Mouse (Mus musculus) cerebellum, adult 18-20 months (tissue): ENCODE results near the gene Prss48.

ENCODE experiments used
- DNase-seq, 2 experiments: peaks; one replicate each; pipeline ENCODE4 v3.0.0; 2021

Prss48 gene

GRCm38 (mm10) chr3:86002423-86002822 lies at the start of gene Prss48:
Gene Prss48, minus strand, starts transcription at chr3:86002491.
- DNase-seq: peak in 1 of 2 experiments; percentile 6

- DNase-seq: no peak
Measured at GRCm38 (mm10) chr3:86049041-86049440, 46.8 kb upstream of the Prss48 start.

- no peak for DNase-seq
Measured at GRCm38 (mm10) chr3:86047686-86048408, 45.6 kb upstream of the Prss48 start.

GRCm38 (mm10) chr3:86040286-86041201 lies 38.3 kb upstream of the Prss48 start:
- DNase-seq: no peak

- DNase-seq: no peak
Measured at GRCm38 (mm10) chr3:86038648-86039047, 36.4 kb upstream of the Prss48 start.

- no peak for DNase-seq
Measured at GRCm38 (mm10) chr3:86037926-86038484, 35.7 kb upstream of the Prss48 start.

GRCm38 (mm10) chr3:86033455-86034090 lies 31.3 kb upstream of the Prss48 start:
- no peak for DNase-seq

- DNase-seq: peak; percentile 32 to 49
Measured at GRCm38 (mm10) chr3:86030566-86030965, 28.3 kb upstream of the Prss48 start.

- no peak for DNase-seq
Measured at GRCm38 (mm10) chr3:86028658-86029375, 26.5 kb upstream of the Prss48 start.

GRCm38 (mm10) chr3:86025341-86026137 lies 23.2 kb upstream of the Prss48 start:
- no peak for DNase-seq

- no peak for DNase-seq
Measured at GRCm38 (mm10) chr3:86024065-86024795, 21.9 kb upstream of the Prss48 start.

- no peak for DNase-seq
Measured at GRCm38 (mm10) chr3:86021651-86022050, 19.4 kb upstream of the Prss48 start.

- DNase-seq: no peak
Measured at GRCm38 (mm10) chr3:86020921-86021650, 18.8 kb upstream of the Prss48 start.

- DNase-seq: no peak
Measured at GRCm38 (mm10) chr3:86017484-86017883, 15.2 kb upstream of the Prss48 start.

- no peak for DNase-seq
Measured at GRCm38 (mm10) chr3:86016965-86017364, 14.7 kb upstream of the Prss48 start.

GRCm38 (mm10) chr3:86013837-86014236 lies 11.5 kb upstream of the Prss48 start:
- DNase-seq: no peak

- no peak for DNase-seq
Measured at GRCm38 (mm10) chr3:86011833-86012232, 9.5 kb upstream of the Prss48 start.

- no peak for DNase-seq
Measured at GRCm38 (mm10) chr3:86011373-86011772, 9.1 kb upstream of the Prss48 start.

- no peak for DNase-seq
Measured at GRCm38 (mm10) chr3:86010618-86011017, 8.3 kb upstream of the Prss48 start.

GRCm38 (mm10) chr3:86004751-86005150 lies 2.5 kb upstream of the Prss48 start:
- no peak for DNase-seq
